Mouse (Mus musculus): ENCODE data around the gene Max.

Gene Max

GRCm38 (mm10) chr12:76961932-76962891 lies at the start of gene Max:
Gene Max (minus strand): TSS chr12:76962201.
- DNase-seq (ENCODE audit: low spot score in 2 of 2), result peak; percentile 98 to 99

GRCm38 (mm10) chr12:77011092-77011720 lies 49.2 kb upstream of the Max start:
- DNase-seq (ENCODE audit: low spot score in 2 of 2), result no peak

DNA sequence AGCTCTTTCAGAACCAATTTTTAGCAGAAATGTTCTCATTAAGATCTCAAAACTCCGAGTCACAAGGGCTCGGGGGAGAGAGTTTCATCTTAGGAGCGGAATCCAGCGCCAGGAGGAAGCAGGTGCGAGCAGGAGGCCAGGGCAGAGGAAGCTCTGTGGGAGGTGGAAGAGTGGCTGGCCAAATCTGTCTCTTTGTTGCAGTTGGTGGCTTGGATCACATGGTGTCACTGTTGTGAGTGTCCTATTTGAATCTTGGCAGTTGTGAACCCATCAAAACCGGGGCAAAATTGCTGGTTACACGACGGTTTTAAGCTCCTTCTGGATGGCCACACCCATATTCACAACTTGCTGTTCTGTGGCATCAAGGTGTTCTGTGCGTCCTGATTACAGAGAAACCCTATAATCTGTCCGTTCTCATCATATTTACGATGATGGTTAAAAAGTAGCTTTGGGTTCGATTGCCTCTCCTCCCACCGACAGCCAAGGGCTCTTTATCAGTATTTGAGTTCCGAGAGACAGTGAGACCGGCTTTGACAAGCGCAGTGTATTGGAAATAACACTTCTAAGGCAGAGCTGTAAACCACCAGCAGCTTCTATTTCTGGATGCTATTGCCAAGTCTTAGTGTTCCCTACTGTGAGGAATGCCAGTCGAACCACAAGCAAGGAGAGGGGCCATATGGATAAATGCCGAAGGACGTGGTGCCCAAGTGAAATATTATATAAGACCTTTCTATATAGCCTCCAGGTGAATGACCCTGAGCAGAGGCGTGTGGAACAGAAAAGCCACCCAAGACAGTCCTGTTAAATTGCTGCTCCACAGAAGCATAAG lies 47.4 kb upstream of the Max start:
- no peak for DNase-seq (ENCODE audit: low spot score in 2 of 2)

DNA sequence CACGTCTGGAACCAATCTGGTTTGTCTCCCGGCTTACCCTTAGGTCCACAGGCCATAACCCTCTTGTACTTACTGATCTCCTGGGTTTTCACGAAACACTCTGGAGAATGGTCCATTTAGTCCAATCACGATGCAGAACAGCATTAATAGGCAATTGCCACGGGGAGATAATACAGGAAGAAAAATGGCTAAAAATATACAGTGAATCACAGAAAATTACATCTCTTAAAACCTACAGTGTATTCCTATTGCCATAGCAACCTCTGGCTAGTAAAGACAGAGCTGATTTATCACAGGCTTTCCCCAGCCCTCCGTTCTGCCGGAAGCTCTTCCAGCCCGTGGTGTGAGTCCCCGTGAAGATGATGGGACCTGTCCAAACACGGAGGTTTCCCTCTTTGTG lies 42.9 kb upstream of the Max start:
- no peak for DNase-seq (ENCODE audit: low spot score in 2 of 2)

GRCm38 (mm10) chr12:77002551-77003228 lies 40.7 kb upstream of the Max start:
- DNase-seq (ENCODE audit: low spot score in 2 of 2), result no peak

DNA sequence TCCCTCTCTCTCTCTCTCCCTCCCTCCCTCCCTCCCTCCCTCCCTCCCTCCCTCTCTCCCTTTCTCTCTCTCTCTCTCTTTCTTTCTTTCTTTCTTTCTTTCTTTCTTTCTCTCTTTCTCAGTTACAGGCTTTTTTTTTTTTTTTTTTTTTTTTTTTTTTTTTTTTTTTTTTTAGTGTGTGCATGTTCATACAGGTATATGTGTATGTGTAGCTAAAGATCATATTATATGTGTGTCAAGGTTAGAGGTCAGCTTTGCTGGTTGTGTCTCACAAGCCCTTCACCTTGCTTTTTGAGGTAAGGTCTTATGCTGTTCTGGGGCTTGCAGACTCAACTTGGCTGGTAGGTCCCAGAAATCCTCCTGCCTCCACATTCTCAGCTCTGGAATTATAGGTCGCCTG lies 39.3 kb upstream of the Max start:
- DNase-seq (ENCODE audit: low spot score in 2 of 2), result no peak

DNA sequence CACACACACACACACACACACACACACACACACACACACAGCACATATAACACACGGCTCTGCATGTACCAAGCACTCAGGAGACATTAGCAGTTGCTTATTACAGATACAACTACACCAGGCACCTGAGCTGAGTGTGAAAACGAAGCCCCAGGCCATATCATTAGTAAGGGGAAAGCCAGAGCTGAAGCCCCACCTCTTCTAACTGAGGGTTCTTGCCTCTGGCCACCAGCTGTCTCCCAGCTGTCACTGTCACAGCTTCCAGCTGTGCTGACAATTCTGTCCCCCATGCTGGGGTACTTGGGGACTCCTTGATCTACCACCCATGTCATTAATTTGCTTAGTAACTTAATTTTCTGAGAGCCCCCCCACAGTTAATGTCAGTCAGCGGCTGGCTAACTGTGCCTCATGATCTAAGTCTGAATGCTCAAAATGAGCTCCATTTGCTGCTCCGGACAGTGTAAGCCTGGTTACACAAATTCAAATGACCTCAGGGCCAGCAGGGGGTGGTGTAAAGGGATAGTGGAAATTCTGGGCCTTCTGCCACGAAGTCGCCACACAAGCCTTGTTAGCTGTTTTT lies 38.8 kb upstream of the Max start:
- no peak for DNase-seq (ENCODE audit: low spot score in 2 of 2)

GRCm38 (mm10) chr12:77000096-77000704 lies 38.2 kb upstream of the Max start:
- peak in 1 of 2 experiments; percentile 23 for DNase-seq (ENCODE audit: low spot score in 2 of 2)

- DNase-seq (ENCODE audit: low spot score in 2 of 2), result no peak
Observed at GRCm38 (mm10) chr12:76994766-76995165, 32.8 kb upstream of the Max start.

DNA sequence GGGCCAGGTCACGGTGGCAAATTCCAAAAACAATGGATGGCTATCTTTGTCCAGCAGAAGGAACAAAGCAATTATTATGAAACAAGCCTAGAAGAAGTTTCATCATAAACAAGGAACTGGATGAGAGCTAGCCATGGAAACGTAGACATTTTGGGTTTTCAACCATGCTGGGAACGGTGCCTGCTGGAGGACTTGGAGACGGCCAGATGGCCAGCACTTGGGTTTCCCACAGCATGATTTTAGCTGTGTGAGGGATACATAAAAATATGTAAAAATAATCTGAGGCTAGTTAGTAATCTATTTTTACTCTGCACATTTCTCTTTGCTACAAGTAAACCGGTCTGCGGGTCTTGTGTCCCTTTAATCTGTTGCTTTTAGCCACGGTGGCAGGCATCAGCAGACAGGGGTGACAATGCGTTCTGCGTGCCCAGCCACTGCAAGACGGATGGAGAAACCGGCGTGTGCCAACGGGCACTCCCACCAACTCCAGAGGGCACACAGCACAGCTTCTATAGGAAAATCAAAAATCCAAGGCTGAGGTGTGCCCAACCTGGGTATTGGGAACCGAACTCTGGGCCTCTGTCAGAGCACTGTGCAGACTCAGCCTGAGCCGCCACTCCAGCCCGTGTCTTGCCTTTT lies 31.0 kb upstream of the Max start:
- no peak for DNase-seq (ENCODE audit: low spot score in 2 of 2)

GRCm38 (mm10) chr12:76982818-76983471 lies 20.9 kb upstream of the Max start:
- no peak for DNase-seq (ENCODE audit: low spot score in 2 of 2)

DNA sequence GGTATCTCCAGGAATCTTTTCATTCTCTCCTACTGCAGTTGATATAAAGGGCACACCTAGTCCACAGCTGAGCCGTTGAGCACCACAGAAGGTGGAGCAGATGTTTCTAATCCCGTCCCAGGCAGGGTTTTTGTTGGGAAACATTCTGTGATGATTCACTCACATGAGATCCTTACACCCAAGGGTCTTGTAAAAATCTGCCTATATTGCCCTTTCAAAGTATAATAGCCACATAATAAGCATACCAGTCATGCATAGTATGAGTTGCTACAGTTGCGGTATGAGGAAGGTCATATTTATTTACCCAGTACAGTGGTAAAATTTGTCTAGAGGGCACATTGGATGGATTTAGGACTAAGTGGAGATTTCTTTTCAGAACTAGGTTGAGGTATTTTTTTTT lies 17.5 kb upstream of the Max start:
- no peak for DNase-seq (ENCODE audit: low spot score in 2 of 2)

- DNase-seq (ENCODE audit: low spot score in 2 of 2), result no peak
Observed at GRCm38 (mm10) chr12:76972669-76973068, 10.7 kb upstream of the Max start.

- no peak for DNase-seq (ENCODE audit: low spot score in 2 of 2)
Observed at GRCm38 (mm10) chr12:76972241-76972640, 10.2 kb upstream of the Max start.

DNA sequence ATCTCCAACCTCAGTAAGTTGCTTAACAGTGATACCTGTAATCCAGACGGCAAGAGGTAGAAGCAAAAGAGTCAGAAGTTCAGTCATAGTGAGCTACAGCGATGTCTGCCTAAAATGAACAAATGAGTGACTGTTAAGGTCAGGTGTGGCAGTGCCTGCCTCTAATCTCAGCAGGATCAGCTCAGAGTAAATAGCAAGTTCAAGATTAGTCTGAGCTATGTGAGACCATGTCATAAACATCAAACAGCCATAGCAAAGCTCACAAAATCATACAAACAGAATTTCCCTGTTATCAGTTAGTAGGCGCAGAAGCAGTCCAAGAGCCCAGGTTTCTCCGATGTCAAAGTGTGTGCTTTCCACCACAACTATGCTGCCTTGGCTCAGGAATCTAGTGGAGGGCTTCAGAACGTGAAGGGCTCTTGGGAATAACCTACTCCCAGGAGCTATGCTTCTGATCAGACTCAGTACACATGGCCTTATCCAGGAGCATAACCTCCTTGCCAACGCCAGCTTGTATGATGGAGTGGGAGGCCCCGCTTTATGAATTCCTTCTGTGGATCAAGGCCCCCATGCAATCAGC lies 9.7 kb upstream of the Max start:
- DNase-seq (ENCODE audit: low spot score in 2 of 2), result no peak

GRCm38 (mm10) chr12:76965876-76966275 lies 3.9 kb upstream of the Max start:
- DNase-seq (ENCODE audit: low spot score in 2 of 2), result no peak

DNA sequence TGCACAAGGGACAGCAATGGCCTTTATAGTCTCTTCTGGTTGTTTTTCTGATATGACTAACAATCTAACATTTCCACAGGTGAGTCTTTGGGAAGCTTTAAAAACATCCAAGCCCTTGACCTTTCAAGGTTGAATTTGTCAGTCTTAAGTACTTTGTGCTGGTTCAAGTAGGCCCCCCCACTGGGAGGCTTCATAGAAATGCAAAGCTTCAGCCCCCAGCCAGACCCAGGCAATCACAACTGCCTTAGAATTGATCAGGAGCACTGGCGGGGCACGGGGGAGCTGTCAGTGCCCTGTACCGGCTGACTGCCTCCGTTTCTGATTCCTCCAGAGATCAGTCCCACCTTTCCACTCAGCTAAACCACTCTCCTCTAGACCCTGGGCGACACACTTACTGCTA lies 3.1 kb upstream of the Max start:
- no peak for DNase-seq (ENCODE audit: low spot score in 2 of 2)

DNA sequence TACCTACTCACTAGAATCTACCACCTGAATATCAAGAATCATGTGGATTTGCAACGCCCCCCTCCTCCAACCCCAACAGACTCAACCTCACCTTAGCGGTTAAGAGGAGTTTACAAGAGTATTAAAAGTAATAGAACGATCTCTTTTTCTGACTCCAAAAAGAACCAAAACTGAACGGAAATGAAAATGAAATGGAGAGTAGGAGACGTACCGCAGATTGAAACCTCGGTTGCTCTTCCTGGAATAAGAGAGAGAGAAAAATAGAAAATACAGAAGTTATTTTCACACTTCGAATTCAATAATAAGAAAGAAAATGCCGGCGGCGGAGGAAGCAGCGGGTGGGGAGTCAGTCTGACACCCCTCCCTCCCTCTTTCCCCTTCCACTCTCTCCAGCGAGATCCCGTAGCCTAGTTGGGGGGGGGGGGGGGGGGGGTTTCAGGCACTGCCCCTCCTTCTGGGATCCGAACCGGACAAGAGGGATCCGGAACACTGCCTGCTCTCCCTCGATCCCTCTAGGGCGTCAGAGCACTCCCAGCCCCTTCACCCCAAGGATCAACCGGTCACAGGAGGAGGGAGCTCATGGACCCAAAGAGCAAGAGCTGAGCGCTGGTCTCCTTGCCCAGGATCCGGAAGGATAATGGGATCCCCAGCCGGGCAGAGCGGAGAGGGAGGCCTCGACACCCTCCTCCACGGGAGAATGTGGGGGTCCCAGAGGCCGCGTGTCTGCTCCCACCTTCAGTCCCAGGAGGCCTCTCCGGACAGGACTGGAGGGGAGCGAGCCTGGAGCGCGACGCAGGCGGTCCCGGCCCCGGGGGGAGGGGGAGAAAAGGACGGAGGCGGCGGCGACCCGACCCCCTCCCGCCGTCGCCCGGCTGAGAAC lies 709 bp downstream of the Max start:
- no peak for DNase-seq (ENCODE audit: low spot score in 2 of 2)

Data from urinary bladder, postnatal 4 days (tissue).